Mouse (Mus musculus) neural tube, embryonic 11.5 days (tissue): Measurements from ENCODE around the gene Ruvbl2. TPM values are rescaled to one million over a fixed set of nuclear protein-coding genes. Genes with fewer than 3 reads are reported as not detected.

Source experiments
- ATAC-seq: fragments of 200-750 bp; cut with Nextera tagmentation; 2 replicates; pipeline ENCODE4 v1.8.0; 2017; ENCODE audit warnings: moderate number of reproducible peaks, mild to moderate bottlenecking, moderate TSS enrichment, moderate library complexity; ENCODE audit not compliant: insufficient read depth, low FRiP score, low TSS enrichment
- DNase-seq: peaks from one replicate; pipeline ENCODE4 v3.0.0-alpha.2; 2015; ENCODE audit warnings: low spot score
- H3K27ac ChIP-seq: fragments of 300-500 bp; sonication (generic); 2 replicates; pipeline ENCODE4 v1.5.1; 2014; ENCODE audit warnings: low read depth, mild to moderate bottlenecking, low read length
- H3K27me3 ChIP-seq: fragments of 300-500 bp; sonication (generic); 2 replicates; pipeline ENCODE4 v1.6.1; 2014; ENCODE audit warnings: mild to moderate bottlenecking, low read length, mixed read lengths; ENCODE audit not compliant: control insufficient read depth, insufficient read depth
- H3K36me3 ChIP-seq: fragments of 300-500 bp; sonication (generic); 2 replicates; pipeline ENCODE4 v1.6.1; 2014; ENCODE audit warnings: mild to moderate bottlenecking, low read length, moderate library complexity, mixed read lengths; ENCODE audit not compliant: control insufficient read depth, insufficient read depth
- H3K4me1 ChIP-seq: fragments of 300-500 bp; sonication (generic); 2 replicates; pipeline ENCODE4 v1.6.1; 2014; ENCODE audit warnings: low read length, mixed read lengths; ENCODE audit not compliant: control insufficient read depth, insufficient read depth
- H3K4me2 ChIP-seq: fragments of 300-500 bp; sonication (generic); 2 replicates; pipeline ENCODE4 v1.6.1; 2014; ENCODE audit warnings: low read depth, mild to moderate bottlenecking, moderate library complexity
- H3K4me3 ChIP-seq: fragments of 300-500 bp; sonication (generic); 2 replicates; pipeline ENCODE4 v1.5.1; 2014; ENCODE audit warnings: low read depth, low read length
- H3K9ac ChIP-seq: fragments of 300-500 bp; sonication (generic); 2 replicates; pipeline ENCODE4 v1.6.1; 2014; ENCODE audit warnings: mild to moderate bottlenecking, low read length
- H3K9me3 ChIP-seq: fragments of 300-500 bp; sonication (generic); 2 replicates; pipeline ENCODE4 v1.6.1; 2016; ENCODE audit warnings: low read length; ENCODE audit not compliant: control insufficient read depth
- WGBS: fragments of 180-500 bp; shearing (Covaris S2); extraction: QIAGEN DNeasy Blood & Tissue Kit; methylation state at CpG from one replicate; pipeline ENCODE4 v1.1.7; 2014; 5-methylcytosine and 5-hydroxymethylcytosine counted together
- microRNA-seq: library from miRNA; unstranded; fragments of <30 nt; microRNA quantifications from one replicate; pipeline ENCODE4, GENCODE M21; 2016
- polyA plus RNA-seq: library from polyadenylated mRNA; unstranded; fragments of >200 nt; fragmentation: Nextera tagmentation; extraction: Ambion mirVana; gene quantifications from 2 replicates; pipeline ENCODE4 v1.2.1, GENCODE M21; 2014

Gene Ruvbl2
- polyA plus RNA-seq, 1 experiment from 2014 or later: 172 TPM

GRCm38 (mm10) chr7:45386077-45386476, 51.8 kb downstream of the Ruvbl2 start:
- no peaks in the 10 kb centered on the region for H3K9me3 ChIP-seq
- H3K4me1 ChIP-seq: no peaks in the 10 kb centered on the region
- no peaks in the 10 kb centered on the region for H3K27me3 ChIP-seq
- no peak overlapping the region for H3K4me2 ChIP-seq
- no peak overlapping the region for H3K27ac ChIP-seq
- no peak for DNase-seq
- no peak overlapping the region for H3K9ac ChIP-seq
- no peak for ATAC-seq
- H3K4me3 ChIP-seq: no peak overlapping the region
- 96% methylated on average over 3 of the region's 3 CpGs for WGBS
- peaks cover 65% of the 10 kb centered on the region for H3K36me3 ChIP-seq

DNA sequence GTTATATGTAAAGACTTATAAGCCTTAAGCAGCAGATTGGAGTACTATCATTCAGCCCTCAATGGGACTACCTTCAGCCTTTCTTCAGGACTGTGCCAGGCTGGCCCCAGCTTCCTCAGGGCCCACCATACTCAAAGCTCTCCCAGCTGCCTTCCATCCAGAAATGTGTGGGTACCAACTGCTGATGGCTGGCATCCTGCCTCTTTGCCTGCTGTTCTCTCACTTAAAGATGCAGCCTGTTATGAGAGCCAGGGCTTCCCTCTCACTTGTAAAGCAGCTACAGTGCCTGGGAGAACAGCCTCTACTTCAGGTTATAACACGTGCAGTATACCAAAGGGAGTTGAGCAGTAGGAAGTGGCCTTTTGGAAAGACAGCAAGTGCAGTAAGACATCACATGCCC, 61.8 kb downstream of the Ruvbl2 start:
- DNase-seq: no peak
- 0 out of 2 replicates have a peak, but pooled peaks cover 2% of the 10 kb centered on the region for H3K4me1 ChIP-seq
- ATAC-seq: no peak
- WGBS: 94% methylated on average over 1 of the region's 1 CpGs
- no peak overlapping the region for H3K27ac ChIP-seq
- peaks cover 48% of the 10 kb centered on the region for H3K36me3 ChIP-seq
- no peaks in the 10 kb centered on the region for H3K27me3 ChIP-seq
- H3K4me2 ChIP-seq: no peak overlapping the region
- H3K9me3 ChIP-seq: no peaks in the 10 kb centered on the region
- H3K9ac ChIP-seq: no peak overlapping the region
- no peak overlapping the region for H3K4me3 ChIP-seq

DNA sequence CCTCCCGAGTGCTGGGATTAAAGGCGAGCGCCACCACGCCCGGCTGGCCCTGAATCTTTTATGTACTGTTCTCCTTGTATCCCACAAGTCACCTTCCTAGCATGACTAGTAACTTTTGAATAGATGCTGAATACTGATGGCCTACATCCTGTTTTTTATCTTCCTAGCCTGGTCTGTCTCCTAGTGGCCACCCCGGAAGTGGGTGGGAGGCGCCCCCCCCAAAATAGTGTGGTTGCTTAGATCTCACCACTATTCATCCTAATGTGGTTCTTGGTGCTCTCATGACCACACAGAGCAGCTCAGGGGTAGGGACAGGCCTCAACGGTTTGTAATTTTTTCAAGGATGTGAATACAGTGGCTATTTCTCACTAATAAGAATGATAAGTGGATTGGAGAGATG, 63.3 kb downstream of the Ruvbl2 start:
- Histone ChIP-seq H3K4me2 (no peak overlapping the region), H3K9ac (no peak overlapping the region), H3K27ac (no peak overlapping the region), H3K36me3 (peaks cover 36% of the 10 kb centered on the region), H3K4me3 (no peak overlapping the region), H3K4me1 (peaks cover 11% of the 10 kb centered on the region), H3K9me3 (no peaks in the 10 kb centered on the region), H3K27me3 (peaks cover 6% of the 10 kb centered on the region; the same call in 1 of the 2 replicates)
- 96% methylated on average over 8 of the region's 8 CpGs for WGBS
- no peak for DNase-seq
- ATAC-seq: no peak

- H3K27ac ChIP-seq: no peak overlapping the region
- DNase-seq: no peak
- no peaks in the 10 kb centered on the region for H3K9me3 ChIP-seq
- peaks cover 13% of the 10 kb centered on the region for H3K4me1 ChIP-seq
- WGBS: 88% methylated on average over 5 of the region's 5 CpGs
- ATAC-seq: no peak
- H3K4me3 ChIP-seq: no peak overlapping the region
- peaks cover 19% of the 10 kb centered on the region for H3K36me3 ChIP-seq
- no peak overlapping the region for H3K9ac ChIP-seq
- no peak overlapping the region for H3K4me2 ChIP-seq
- H3K27me3 ChIP-seq: peaks cover 17% of the 10 kb centered on the region
Observed at GRCm38 (mm10) chr7:45372371-45372770, 65.5 kb downstream of the Ruvbl2 start.

Small RNA genes within 50 kb of the gene (microRNA-seq; reads per million reads assigned to microRNA genes)
- gene Gm22133: not detected

Other genes starting within 250 kb of the Ruvbl2 start
- gene Ccdc155, start 233.2 kb downstream of the Ruvbl2 start, polyA plus RNA-seq: 0.27 and 0.47 TPM in 2 replicates
- gene Dkkl1, start 225.9 kb downstream of the Ruvbl2 start, polyA plus RNA-seq: 3.1 and 5.2 TPM in 2 replicates
- gene Tead2, start 222.3 kb downstream of the Ruvbl2 start, polyA plus RNA-seq: 247 and 252 TPM in 2 replicates
- 0.74 and 0.76 TPM in 2 replicates for gene Cd37, start 199.0 kb downstream of the Ruvbl2 start, polyA plus RNA-seq
- gene Slc6a16, start 197.0 kb downstream of the Ruvbl2 start, polyA plus RNA-seq: 0.11 TPM in 1 of 2 replicates, not detected in the other
- not detected in 2 replicates for gene Slc6a21, start 160.6 kb downstream of the Ruvbl2 start, polyA plus RNA-seq
- gene Trpm4, start 104.3 kb downstream of the Ruvbl2 start, polyA plus RNA-seq: 6.5 and 8.6 TPM in 2 replicates
- gene Hrc, start 102.8 kb downstream of the Ruvbl2 start, polyA plus RNA-seq: 0.87 and 1.1 TPM in 2 replicates
- gene Ppfia3, start 71.1 kb downstream of the Ruvbl2 start, polyA plus RNA-seq: 11.9 and 12.1 TPM in 2 replicates
- 1.6 and 3.4 TPM in 2 replicates for gene Lin7b, start 67.5 kb downstream of the Ruvbl2 start, polyA plus RNA-seq
- 66.4 and 74.1 TPM in 2 replicates for gene Snrnp70, start 42.4 kb downstream of the Ruvbl2 start, polyA plus RNA-seq
- 0.20 TPM in 1 of 2 replicates, not detected in the other for gene Kcna7, start 32.4 kb downstream of the Ruvbl2 start, polyA plus RNA-seq
- gene Ntf5, start 24.4 kb downstream of the Ruvbl2 start, polyA plus RNA-seq: 1.2 and 1.6 TPM in 2 replicates
- not detected in 2 replicates for gene Lhb, start 17.3 kb downstream of the Ruvbl2 start, polyA plus RNA-seq
- gene Gys1, start 3.3 kb downstream of the Ruvbl2 start, polyA plus RNA-seq: 32.8 and 37.2 TPM in 2 replicates
- gene Ftl1, start 21.8 kb upstream of the Ruvbl2 start, polyA plus RNA-seq: 5,316 and 5,449 TPM in 2 replicates
- gene Bax, start 28.8 kb upstream of the Ruvbl2 start, polyA plus RNA-seq: 193 and 206 TPM in 2 replicates
- 0.26 and 0.57 TPM in 2 replicates for gene Tulp2, start 43.8 kb upstream of the Ruvbl2 start, polyA plus RNA-seq
- gene Gm45808, start 48.7 kb upstream of the Ruvbl2 start, polyA plus RNA-seq: not detected in 2 replicates
- gene Dhdh, start 50.7 kb upstream of the Ruvbl2 start, polyA plus RNA-seq: 2.8 and 2.9 TPM in 2 replicates
- gene Nucb1, start 72.3 kb upstream of the Ruvbl2 start, polyA plus RNA-seq: 110 and 113 TPM in 2 replicates
- gene Ppp1r15a, start 88.2 kb upstream of the Ruvbl2 start, polyA plus RNA-seq: 16.0 and 17.7 TPM in 2 replicates
- 1.3 and 2.3 TPM in 2 replicates for gene Plekha4, start 88.2 kb upstream of the Ruvbl2 start, polyA plus RNA-seq
- 0.78 and 1.1 TPM in 2 replicates for gene Hsd17b14, start 116.8 kb upstream of the Ruvbl2 start, polyA plus RNA-seq
- gene Bcat2, start 132.1 kb upstream of the Ruvbl2 start, polyA plus RNA-seq: 34.1 and 37.4 TPM in 2 replicates
- not detected in 2 replicates for gene Fgf21, start 177.4 kb upstream of the Ruvbl2 start, polyA plus RNA-seq
- not detected in 2 replicates for gene Fut1, start 179.2 kb upstream of the Ruvbl2 start, polyA plus RNA-seq
- not detected in 2 replicates for gene Izumo1, start 183.7 kb upstream of the Ruvbl2 start, polyA plus RNA-seq
- gene Rasip1, start 189.4 kb upstream of the Ruvbl2 start, polyA plus RNA-seq: 5.7 and 7.5 TPM in 2 replicates
- gene Mamstr, start 201.9 kb upstream of the Ruvbl2 start, polyA plus RNA-seq: 2.9 and 5.6 TPM in 2 replicates
- gene Fut2, start 228.3 kb upstream of the Ruvbl2 start, polyA plus RNA-seq: 0.08 and 0.11 TPM in 2 replicates
- 1.1 and 1.4 TPM in 2 replicates for gene Ntn5, start 245.9 kb upstream of the Ruvbl2 start, polyA plus RNA-seq